Mouse (Mus musculus) frontal cortex, postnatal 25 days (tissue): ENCODE results near the gene Dusp2.

ENCODE experiments used
- DNase-seq, 2 experiments: peaks; one replicate each; pipeline ENCODE4 v3.0.0; 2022; ENCODE audit warnings: low spot score in 2 of 2

Dusp2 gene

GRCm38 (mm10) chr2:127367126-127367820 lies 31.3 kb downstream of the Dusp2 start:
- no peak for DNase-seq

- no peak for DNase-seq
Measured at GRCm38 (mm10) chr2:127369703-127370376, 33.9 kb downstream of the Dusp2 start.

GRCm38 (mm10) chr2:127370561-127371483 lies 34.9 kb downstream of the Dusp2 start:
- DNase-seq: no peak

GRCm38 (mm10) chr2:127371484-127371861 lies 35.5 kb downstream of the Dusp2 start:
- DNase-seq: no peak

- DNase-seq: no peak
Measured at GRCm38 (mm10) chr2:127372082-127372481, 36.1 kb downstream of the Dusp2 start.

- no peak for DNase-seq
Measured at GRCm38 (mm10) chr2:127374131-127374530, 38.2 kb downstream of the Dusp2 start.

GRCm38 (mm10) chr2:127375087-127375486 lies 39.1 kb downstream of the Dusp2 start:
- no peak for DNase-seq

- no peak for DNase-seq
Measured at GRCm38 (mm10) chr2:127375759-127376341, 39.9 kb downstream of the Dusp2 start.

GRCm38 (mm10) chr2:127376423-127377051 lies 40.6 kb downstream of the Dusp2 start:
- no peak for DNase-seq

- DNase-seq: no peak
Measured at GRCm38 (mm10) chr2:127377942-127378610, 42.1 kb downstream of the Dusp2 start.

- DNase-seq: no peak
Measured at GRCm38 (mm10) chr2:127378611-127378990, 42.6 kb downstream of the Dusp2 start.

- DNase-seq: no peak
Measured at GRCm38 (mm10) chr2:127379250-127379649, 43.3 kb downstream of the Dusp2 start.

- no peak for DNase-seq
Measured at GRCm38 (mm10) chr2:127383881-127384280, 47.9 kb downstream of the Dusp2 start.

- no peak for DNase-seq
Measured at GRCm38 (mm10) chr2:127387521-127387920, 51.6 kb downstream of the Dusp2 start.
